Mouse (Mus musculus): ENCODE data around the gene Steap3. TPM values are rescaled to one million over a fixed set of nuclear protein-coding genes. Genes with fewer than 3 reads are reported as not detected.

Gene Steap3
- polyA plus RNA-seq, 1 experiment from 2014 or later: 2.1 TPM

DNA sequence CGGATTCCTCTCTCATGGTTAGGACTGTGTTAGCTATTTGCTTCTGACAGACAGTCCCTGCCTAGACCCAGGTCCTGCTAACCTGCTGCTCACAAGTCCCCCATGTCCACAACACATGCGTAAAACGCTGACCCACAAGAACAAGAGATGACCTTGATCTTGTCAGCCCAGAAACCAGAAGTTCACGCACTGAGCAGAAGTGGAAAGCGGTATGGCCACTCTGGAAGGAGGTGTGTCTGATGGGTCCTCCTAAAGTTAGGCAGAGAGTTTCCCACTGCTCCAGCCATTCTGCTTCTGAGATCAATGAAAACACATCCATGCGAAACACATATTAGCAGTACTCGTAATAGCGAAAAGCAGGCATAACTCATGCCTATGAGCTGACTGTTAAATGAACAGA, 25.6 kb downstream of the Steap3 start:
- ATAC-seq (no peak), DNase-seq (ENCODE audit: low spot score) (no peak)
- no peaks in the 10 kb centered on the region for H3K9me3 ChIP-seq (replicated peaks; ENCODE audit: control insufficient read depth, low read length)
- H3K9ac ChIP-seq (ENCODE audit: low read length): no peak overlapping the region
- 95% methylated on average over 8 of the region's 8 CpGs for WGBS
- H3K4me1 ChIP-seq (ENCODE audit: control insufficient read depth, insufficient read depth, low read length): peaks cover 2% of the 10 kb centered on the region; the same call in 1 of the 2 replicates
- no peak overlapping the region for H3K27ac ChIP-seq (ENCODE audit: low read depth, low read length)
- H3K27me3 ChIP-seq (replicated peaks; ENCODE audit: control insufficient read depth, insufficient read depth, low read length): no peaks in the 10 kb centered on the region
- no peak overlapping the region for H3K4me3 ChIP-seq (ENCODE audit: low read depth, low read length)
- H3K36me3 ChIP-seq (ENCODE audit: control insufficient read depth, insufficient read depth, low read length): no peaks in the 10 kb centered on the region
- no peak overlapping the region for H3K4me2 ChIP-seq (ENCODE audit: low read length)

DNA sequence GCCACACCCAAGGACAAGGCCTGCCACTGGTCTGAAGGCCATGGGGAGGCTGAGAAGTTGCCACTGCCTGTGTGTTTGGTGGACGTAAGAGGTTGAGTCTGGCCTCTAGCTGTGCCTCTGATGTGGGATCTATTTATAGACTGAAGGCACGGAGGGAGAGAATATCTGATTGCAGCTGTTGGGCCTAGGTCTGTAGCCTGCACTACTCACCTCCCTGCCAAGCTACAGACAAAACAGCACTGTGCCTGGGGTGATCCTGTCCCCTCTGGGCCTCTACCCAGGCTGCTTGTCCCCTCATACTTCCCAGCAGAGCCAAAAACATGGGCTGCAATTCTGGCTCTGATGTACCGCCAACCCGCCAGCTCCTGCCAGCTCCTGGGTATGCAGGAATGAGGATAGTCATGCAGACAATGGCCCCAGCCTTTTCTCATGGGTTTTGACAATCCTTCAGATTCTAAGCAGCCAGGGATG, 26.8 kb downstream of the Steap3 start:
- Histone ChIP-seq H3K4me1 (ENCODE audit: control insufficient read depth, insufficient read depth, low read length) (peaks cover 2% of the 10 kb centered on the region; the same call in 1 of the 2 replicates), H3K4me2 (ENCODE audit: low read length) (no peak overlapping the region), H3K27ac (ENCODE audit: low read depth, low read length) (no peak overlapping the region), H3K4me3 (ENCODE audit: low read depth, low read length) (no peak overlapping the region), H3K9me3 (replicated peaks; ENCODE audit: control insufficient read depth, low read length) (no peaks in the 10 kb centered on the region), H3K27me3 (replicated peaks; ENCODE audit: control insufficient read depth, insufficient read depth, low read length) (no peaks in the 10 kb centered on the region), H3K9ac (ENCODE audit: low read length) (no peak overlapping the region), H3K36me3 (ENCODE audit: control insufficient read depth, insufficient read depth, low read length) (no peaks in the 10 kb centered on the region)
- 59% methylated on average over 4 of the region's 4 CpGs for WGBS
- ATAC-seq: peak; percentile 75; the same call in 1 of the 2 replicates
- peak; percentile 64 for DNase-seq (ENCODE audit: low spot score)

DNA sequence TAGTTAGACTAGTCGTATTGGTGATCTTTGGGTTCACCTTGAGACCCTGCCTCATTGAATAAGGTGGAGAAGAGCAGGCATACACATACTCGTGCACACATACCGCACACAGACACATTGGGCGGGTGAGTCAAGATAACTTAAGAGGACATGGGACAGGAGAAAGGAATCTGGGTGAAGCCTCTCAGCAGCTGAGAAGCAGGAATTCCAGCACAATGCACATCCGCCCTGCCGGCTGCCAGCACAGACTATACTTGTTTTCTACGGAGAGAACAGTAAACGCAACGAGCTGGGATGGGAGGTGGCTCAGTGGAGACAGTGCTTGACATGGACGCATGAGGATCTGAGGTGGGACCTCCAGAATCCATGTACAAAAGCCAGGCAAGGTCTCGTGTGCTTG, 27.9 kb downstream of the Steap3 start:
- H3K9me3 ChIP-seq (replicated peaks; ENCODE audit: control insufficient read depth, low read length): no peaks in the 10 kb centered on the region
- no peak overlapping the region for H3K4me3 ChIP-seq (ENCODE audit: low read depth, low read length)
- 90% methylated on average over 11 of the region's 11 CpGs for WGBS

DNA sequence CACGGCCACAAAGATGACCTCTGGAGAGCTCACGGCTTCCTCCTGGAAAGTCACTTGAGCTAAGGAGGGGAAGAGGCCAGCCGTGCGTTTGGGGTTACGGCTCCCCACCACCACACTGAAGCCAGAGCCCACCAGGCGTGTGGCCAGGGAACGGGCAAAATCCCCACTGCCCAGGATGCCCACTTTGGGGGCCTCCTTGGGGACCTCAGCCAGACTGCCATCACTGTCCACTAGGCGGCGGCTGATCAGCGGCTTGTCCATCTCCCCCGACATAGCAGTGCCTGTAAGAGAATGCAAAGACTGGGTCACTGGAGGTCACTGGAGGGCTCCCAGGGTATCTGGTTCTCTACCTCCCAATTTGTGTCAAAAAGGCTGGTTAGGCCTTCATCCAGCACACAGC, 28.5 kb downstream of the Steap3 start:
- H3K27ac ChIP-seq (ENCODE audit: low read depth, low read length): no peak overlapping the region
- H3K4me3 ChIP-seq (ENCODE audit: low read depth, low read length): no peak overlapping the region
- ATAC-seq (no peak), DNase-seq (ENCODE audit: low spot score) (no peak)
- H3K9ac ChIP-seq (ENCODE audit: low read length): no peak overlapping the region
- no peaks in the 10 kb centered on the region for H3K27me3 ChIP-seq (replicated peaks; ENCODE audit: control insufficient read depth, insufficient read depth, low read length)
- WGBS: 83% methylated on average over 11 of the region's 11 CpGs
- peaks cover 2% of the 10 kb centered on the region; the same call in 1 of the 2 replicates for H3K4me1 ChIP-seq (ENCODE audit: control insufficient read depth, insufficient read depth, low read length)
- no peaks in the 10 kb centered on the region for H3K9me3 ChIP-seq (replicated peaks; ENCODE audit: control insufficient read depth, low read length)
- no peak overlapping the region for H3K4me2 ChIP-seq (ENCODE audit: low read length)
- no peaks in the 10 kb centered on the region for H3K36me3 ChIP-seq (ENCODE audit: control insufficient read depth, insufficient read depth, low read length)

More for the DNA sequence above, 27.9 kb downstream of the Steap3 start:
- Histone ChIP-seq H3K4me2 (ENCODE audit: low read length) (no peak overlapping the region), H3K27me3 (replicated peaks; ENCODE audit: control insufficient read depth, insufficient read depth, low read length) (no peaks in the 10 kb centered on the region), H3K9ac (ENCODE audit: low read length) (no peak overlapping the region), H3K27ac (ENCODE audit: low read depth, low read length) (no peak overlapping the region), H3K4me1 (ENCODE audit: control insufficient read depth, insufficient read depth, low read length) (peaks cover 2% of the 10 kb centered on the region; the same call in 1 of the 2 replicates), H3K36me3 (ENCODE audit: control insufficient read depth, insufficient read depth, low read length) (no peaks in the 10 kb centered on the region)
- DNase-seq (ENCODE audit: low spot score) (no peak), ATAC-seq (no peak)

DNA sequence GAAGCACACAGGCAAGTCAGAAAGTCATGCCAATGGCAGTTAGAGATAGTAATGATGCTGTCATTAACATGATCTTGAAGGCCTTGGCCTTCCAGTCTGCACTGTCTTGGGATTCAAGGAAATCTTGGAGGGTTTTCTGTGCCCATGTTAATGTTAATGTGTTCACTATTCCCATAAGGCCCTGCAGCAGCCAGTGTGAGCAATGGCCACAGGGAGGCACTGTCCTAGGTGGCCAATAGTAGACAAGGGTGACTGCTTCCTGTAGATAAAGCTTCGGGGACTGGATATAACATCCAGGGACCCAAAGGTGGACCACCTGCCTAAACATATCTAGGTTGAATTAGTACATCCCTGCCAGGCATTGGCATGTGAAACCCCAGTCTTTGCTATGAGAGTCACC, 35.4 kb downstream of the Steap3 start:
- H3K4me2 ChIP-seq (ENCODE audit: low read length): no peak overlapping the region
- no peaks in the 10 kb centered on the region for H3K9me3 ChIP-seq (replicated peaks; ENCODE audit: control insufficient read depth, low read length)
- no peaks in the 10 kb centered on the region for H3K27me3 ChIP-seq (replicated peaks; ENCODE audit: control insufficient read depth, insufficient read depth, low read length)
- H3K9ac ChIP-seq (ENCODE audit: low read length): no peak overlapping the region
- H3K4me1 ChIP-seq (ENCODE audit: control insufficient read depth, insufficient read depth, low read length): no peaks in the 10 kb centered on the region
- DNase-seq (ENCODE audit: low spot score): no peak
- 87% methylated on average over 1 of the region's 1 CpGs for WGBS
- no peak for ATAC-seq
- H3K27ac ChIP-seq (ENCODE audit: low read depth, low read length): no peak overlapping the region
- H3K36me3 ChIP-seq (ENCODE audit: control insufficient read depth, insufficient read depth, low read length): no peaks in the 10 kb centered on the region
- H3K4me3 ChIP-seq (ENCODE audit: low read depth, low read length): no peak overlapping the region

DNA sequence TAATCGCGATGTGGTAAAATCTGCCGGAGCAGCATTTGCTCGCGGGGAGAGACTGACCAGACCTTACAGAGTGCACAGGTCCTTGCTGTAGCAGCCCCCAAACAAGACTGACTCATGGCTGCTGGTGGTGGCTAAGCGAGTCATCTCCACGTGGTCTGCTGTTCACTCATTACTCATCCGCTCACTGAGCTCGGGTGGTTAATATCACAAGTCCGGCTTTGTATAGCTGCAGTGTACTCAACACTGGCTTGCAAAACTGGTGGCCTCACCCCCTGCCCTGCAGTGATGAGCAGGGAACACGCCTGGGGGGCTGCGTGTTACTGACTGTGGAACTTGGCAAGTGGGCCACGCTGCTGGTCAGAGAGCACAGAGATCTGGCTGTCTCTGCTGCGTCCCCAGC, 36.1 kb downstream of the Steap3 start:
- no peak overlapping the region for H3K9ac ChIP-seq (ENCODE audit: low read length)
- H3K36me3 ChIP-seq (ENCODE audit: control insufficient read depth, insufficient read depth, low read length): no peaks in the 10 kb centered on the region
- no peak overlapping the region for H3K4me2 ChIP-seq (ENCODE audit: low read length)
- H3K4me1 ChIP-seq (ENCODE audit: control insufficient read depth, insufficient read depth, low read length): no peaks in the 10 kb centered on the region
- H3K27me3 ChIP-seq (replicated peaks; ENCODE audit: control insufficient read depth, insufficient read depth, low read length): no peaks in the 10 kb centered on the region
- H3K4me3 ChIP-seq (ENCODE audit: low read depth, low read length): no peak overlapping the region
- H3K27ac ChIP-seq (ENCODE audit: low read depth, low read length): no peak overlapping the region
- DNase-seq (ENCODE audit: low spot score) (no peak), ATAC-seq (no peak)
- H3K9me3 ChIP-seq (replicated peaks; ENCODE audit: control insufficient read depth, low read length): no peaks in the 10 kb centered on the region
- WGBS: 88% methylated on average over 14 of the region's 14 CpGs

DNA sequence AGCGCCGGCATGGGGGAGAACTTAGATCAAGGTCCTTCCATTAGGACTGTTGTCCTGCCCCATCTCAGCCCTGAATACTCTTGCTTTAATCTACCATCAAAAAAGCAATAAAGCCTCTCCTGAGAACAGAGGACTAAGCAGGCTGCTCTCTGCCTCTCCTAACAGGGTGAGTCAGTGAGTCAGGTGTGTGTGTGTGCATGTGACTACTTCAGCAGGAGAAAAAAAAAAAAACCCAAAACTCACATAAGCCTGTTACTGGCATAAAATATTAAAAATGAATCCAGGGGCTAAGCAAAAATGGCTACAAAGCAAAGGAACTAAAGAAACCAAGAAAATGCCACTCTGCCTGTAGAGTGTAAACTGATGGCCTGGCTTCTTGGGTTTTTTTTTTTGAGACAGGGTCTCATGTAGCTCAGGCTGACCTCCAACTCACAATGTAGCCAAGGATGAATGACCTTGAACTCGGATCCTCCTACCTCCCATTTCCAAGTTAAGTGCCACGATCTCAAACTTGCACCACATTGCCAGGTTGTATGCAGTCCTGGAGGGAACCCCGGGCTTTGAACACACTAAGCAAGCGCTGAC, 36.8 kb downstream of the Steap3 start:
- H3K36me3 ChIP-seq (ENCODE audit: control insufficient read depth, insufficient read depth, low read length): no peaks in the 10 kb centered on the region
- H3K9me3 ChIP-seq (replicated peaks; ENCODE audit: control insufficient read depth, low read length): no peaks in the 10 kb centered on the region
- H3K27me3 ChIP-seq (replicated peaks; ENCODE audit: control insufficient read depth, insufficient read depth, low read length): no peaks in the 10 kb centered on the region
- DNase-seq (ENCODE audit: low spot score) (no peak), ATAC-seq (no peak)
- H3K4me3 ChIP-seq (ENCODE audit: low read depth, low read length): no peak overlapping the region
- H3K27ac ChIP-seq (ENCODE audit: low read depth, low read length): no peak overlapping the region
- WGBS: 89% methylated on average over 6 of the region's 6 CpGs
- H3K4me2 ChIP-seq (ENCODE audit: low read length): no peak overlapping the region
- H3K9ac ChIP-seq (ENCODE audit: low read length): no peak overlapping the region
- H3K4me1 ChIP-seq (ENCODE audit: control insufficient read depth, insufficient read depth, low read length): no peaks in the 10 kb centered on the region

DNA sequence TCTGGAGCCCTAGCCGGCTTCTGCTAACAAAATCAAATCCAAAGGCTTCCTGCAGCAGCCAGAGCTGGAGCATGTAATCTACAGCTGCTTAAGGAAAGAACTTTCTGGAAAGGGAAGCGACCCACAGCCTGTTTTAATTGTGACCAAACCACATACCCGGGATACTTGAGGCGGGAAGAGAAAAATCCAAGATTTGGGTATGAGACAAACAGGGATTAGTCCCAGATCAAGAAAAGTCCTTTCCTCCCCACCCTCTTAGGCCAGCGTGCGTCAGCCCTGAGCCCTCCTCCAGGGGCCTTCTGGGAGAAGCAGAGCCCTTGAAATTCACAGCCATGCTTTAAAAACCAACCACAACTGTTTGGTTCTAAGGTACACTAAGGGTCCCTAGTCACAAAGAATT, 40.3 kb downstream of the Steap3 start:
- DNase-seq (ENCODE audit: low spot score): no peak
- no peak overlapping the region for H3K27ac ChIP-seq (ENCODE audit: low read depth, low read length)
- H3K9ac ChIP-seq (ENCODE audit: low read length): no peak overlapping the region
- 78% methylated on average over 6 of the region's 6 CpGs for WGBS
- no peaks in the 10 kb centered on the region for H3K36me3 ChIP-seq (ENCODE audit: control insufficient read depth, insufficient read depth, low read length)
- H3K4me1 ChIP-seq (ENCODE audit: control insufficient read depth, insufficient read depth, low read length): no peaks in the 10 kb centered on the region
- H3K27me3 ChIP-seq (replicated peaks; ENCODE audit: control insufficient read depth, insufficient read depth, low read length): no peaks in the 10 kb centered on the region
- H3K9me3 ChIP-seq (replicated peaks; ENCODE audit: control insufficient read depth, low read length): no peaks in the 10 kb centered on the region
- H3K4me2 ChIP-seq (ENCODE audit: low read length): no peak overlapping the region
- ATAC-seq: no peak
- H3K4me3 ChIP-seq (ENCODE audit: low read depth, low read length): no peak overlapping the region

DNA sequence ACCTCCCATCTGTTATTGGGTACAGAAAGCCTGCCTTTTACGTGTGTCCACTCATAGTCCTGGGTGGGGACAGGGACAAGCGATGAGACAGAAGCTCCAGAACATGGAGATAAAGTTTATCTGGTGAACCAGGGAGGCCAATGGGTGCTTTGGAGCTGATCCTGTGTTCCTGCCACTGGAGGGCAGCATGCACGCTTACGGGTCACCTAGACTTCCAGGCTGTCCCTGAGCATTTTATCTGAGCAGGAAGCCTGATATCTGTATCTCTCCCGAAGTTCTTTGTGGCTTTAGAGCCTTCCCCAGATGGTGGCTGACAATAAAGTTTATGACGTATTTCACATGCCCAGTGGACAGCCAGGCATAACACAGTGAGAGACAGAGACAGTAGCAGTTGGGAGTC, 41.2 kb downstream of the Steap3 start:
- Histone ChIP-seq H3K36me3 (ENCODE audit: control insufficient read depth, insufficient read depth, low read length) (no peaks in the 10 kb centered on the region), H3K4me2 (ENCODE audit: low read length) (no peak overlapping the region), H3K9ac (ENCODE audit: low read length) (no peak overlapping the region), H3K4me3 (ENCODE audit: low read depth, low read length) (no peak overlapping the region), H3K4me1 (ENCODE audit: control insufficient read depth, insufficient read depth, low read length) (no peaks in the 10 kb centered on the region), H3K9me3 (replicated peaks; ENCODE audit: control insufficient read depth, low read length) (no peaks in the 10 kb centered on the region), H3K27ac (ENCODE audit: low read depth, low read length) (no peak overlapping the region), H3K27me3 (replicated peaks; ENCODE audit: control insufficient read depth, insufficient read depth, low read length) (no peaks in the 10 kb centered on the region)
- 39% methylated on average over 6 of the region's 6 CpGs for WGBS
- ATAC-seq (no peak), DNase-seq (ENCODE audit: low spot score) (peak; percentile 52)
